Mouse (Mus musculus): ENCODE data around the gene Psapl1. TPM values are rescaled to one million over a fixed set of nuclear protein-coding genes. Genes with fewer than 3 reads are reported as not detected.

Gene Psapl1
- total and polyA plus RNA-seq, 2 experiments from 2014 or later, result not detected

- Histone ChIP-seq H3K27ac (ENCODE audit: low read depth, low read length) (no peak overlapping the region), H3K27me3 (ENCODE audit: insufficient read depth, low read length) (no peaks in the 10 kb centered on the region), H3K9me3 (ENCODE audit: low read length) (no peaks in the 10 kb centered on the region), H3K9ac (no peak overlapping the region), H3K36me3 (ENCODE audit: insufficient read depth) (no peaks in the 10 kb centered on the region), H3K4me3 (ENCODE audit: low read depth, low read length) (no peak overlapping the region), H3K4me1 (ENCODE audit: insufficient read depth) (no peaks in the 10 kb centered on the region; the same call in 1 of the 2 replicates), H3K4me2 (ENCODE audit: low read depth) (no peak overlapping the region)
- DNase-seq, result no peak
- no peak for TF ChIP-seq CTCF (IDR thresholded peaks at IDR 0.05; ENCODE audit: low read depth)
- WGBS, result 85% methylated on average over 11 of the region's 11 CpGs
- no peak for ATAC-seq
Measured at GRCm38 (mm10) chr5:36176409-36176808, 27.4 kb upstream of the Psapl1 start.

GRCm38 (mm10) chr5:36176873-36177272 lies 26.9 kb upstream of the Psapl1 start:
- no peaks in the 10 kb centered on the region for H3K9me3 ChIP-seq (ENCODE audit: low read length)
- H3K36me3 ChIP-seq (ENCODE audit: insufficient read depth), result no peaks in the 10 kb centered on the region
- ATAC-seq, result no peak
- TF ChIP-seq CTCF (IDR thresholded peaks at IDR 0.05; ENCODE audit: low read depth), result no peak
- H3K9ac ChIP-seq, result no peak overlapping the region
- no peaks in the 10 kb centered on the region; the same call in 1 of the 2 replicates for H3K4me1 ChIP-seq (ENCODE audit: insufficient read depth)
- H3K4me3 ChIP-seq (ENCODE audit: low read depth, low read length), result no peak overlapping the region
- 96% methylated on average over 4 of the region's 4 CpGs for WGBS
- DNase-seq, result no peak
- no peak overlapping the region for H3K4me2 ChIP-seq (ENCODE audit: low read depth)
- no peaks in the 10 kb centered on the region for H3K27me3 ChIP-seq (ENCODE audit: insufficient read depth, low read length)
- H3K27ac ChIP-seq (ENCODE audit: low read depth, low read length), result no peak overlapping the region

GRCm38 (mm10) chr5:36178215-36178614 lies 25.6 kb upstream of the Psapl1 start:
- no peak overlapping the region for H3K4me2 ChIP-seq (ENCODE audit: low read depth)
- DNase-seq, result no peak
- no peaks in the 10 kb centered on the region; the same call in 1 of the 2 replicates for H3K4me1 ChIP-seq (ENCODE audit: insufficient read depth)
- H3K36me3 ChIP-seq (ENCODE audit: insufficient read depth), result no peaks in the 10 kb centered on the region
- H3K9me3 ChIP-seq (ENCODE audit: low read length), result no peaks in the 10 kb centered on the region
- H3K27me3 ChIP-seq (ENCODE audit: insufficient read depth, low read length), result no peaks in the 10 kb centered on the region
- H3K9ac ChIP-seq, result no peak overlapping the region
- WGBS, result 62% methylated on average over 7 of the region's 7 CpGs
- H3K4me3 ChIP-seq (ENCODE audit: low read depth, low read length), result no peak overlapping the region
- no peak for TF ChIP-seq CTCF (IDR thresholded peaks at IDR 0.05; ENCODE audit: low read depth)
- no peak overlapping the region for H3K27ac ChIP-seq (ENCODE audit: low read depth, low read length)
- no peak for ATAC-seq

- Histone ChIP-seq H3K36me3 (ENCODE audit: insufficient read depth) (no peaks in the 10 kb centered on the region), H3K4me2 (ENCODE audit: low read depth) (no peak overlapping the region), H3K4me1 (ENCODE audit: insufficient read depth) (no peaks in the 10 kb centered on the region; the same call in 1 of the 2 replicates), H3K27ac (ENCODE audit: low read depth, low read length) (no peak overlapping the region), H3K4me3 (ENCODE audit: low read depth, low read length) (no peak overlapping the region), H3K9me3 (ENCODE audit: low read length) (no peaks in the 10 kb centered on the region), H3K27me3 (ENCODE audit: insufficient read depth, low read length) (no peaks in the 10 kb centered on the region), H3K9ac (no peak overlapping the region)
- WGBS, result 95% methylated on average over 3 of the region's 3 CpGs
- DNase-seq, result no peak
- TF ChIP-seq CTCF (IDR thresholded peaks at IDR 0.05; ENCODE audit: low read depth), result no peak
- no peak for ATAC-seq
Measured at GRCm38 (mm10) chr5:36178785-36179184, 25.0 kb upstream of the Psapl1 start.

- Histone ChIP-seq H3K9me3 (ENCODE audit: low read length) (no peaks in the 10 kb centered on the region), H3K4me1 (ENCODE audit: insufficient read depth) (no peaks in the 10 kb centered on the region; the same call in 1 of the 2 replicates), H3K27me3 (ENCODE audit: insufficient read depth, low read length) (no peaks in the 10 kb centered on the region), H3K9ac (no peak overlapping the region), H3K36me3 (ENCODE audit: insufficient read depth) (no peaks in the 10 kb centered on the region), H3K4me3 (ENCODE audit: low read depth, low read length) (no peak overlapping the region), H3K4me2 (ENCODE audit: low read depth) (no peak overlapping the region), H3K27ac (ENCODE audit: low read depth, low read length) (no peak overlapping the region)
- ATAC-seq (no peak), DNase-seq (no peak)
- no peak for TF ChIP-seq CTCF (IDR thresholded peaks at IDR 0.05; ENCODE audit: low read depth)
- WGBS, result 90% methylated on average over 5 of the region's 5 CpGs
Measured at GRCm38 (mm10) chr5:36179708-36180107, 24.1 kb upstream of the Psapl1 start.

- no peak for TF ChIP-seq CTCF (IDR thresholded peaks at IDR 0.05; ENCODE audit: low read depth)
- H3K4me3 ChIP-seq (ENCODE audit: low read depth, low read length), result no peak overlapping the region
- 77% methylated on average over 7 of the region's 7 CpGs for WGBS
- H3K27me3 ChIP-seq (ENCODE audit: insufficient read depth, low read length), result no peaks in the 10 kb centered on the region
- no peaks in the 10 kb centered on the region for H3K9me3 ChIP-seq (ENCODE audit: low read length)
- ATAC-seq (no peak), DNase-seq (no peak)
- H3K4me1 ChIP-seq (ENCODE audit: insufficient read depth), result no peaks in the 10 kb centered on the region
- H3K9ac ChIP-seq, result no peak overlapping the region
- no peak overlapping the region for H3K27ac ChIP-seq (ENCODE audit: low read depth, low read length)
- H3K36me3 ChIP-seq (ENCODE audit: insufficient read depth), result no peaks in the 10 kb centered on the region
- no peak overlapping the region for H3K4me2 ChIP-seq (ENCODE audit: low read depth)
Measured at GRCm38 (mm10) chr5:36182326-36182725, 21.5 kb upstream of the Psapl1 start.

- H3K27me3 ChIP-seq (ENCODE audit: insufficient read depth, low read length), result no peaks in the 10 kb centered on the region
- no peaks in the 10 kb centered on the region for H3K4me1 ChIP-seq (ENCODE audit: insufficient read depth)
- H3K36me3 ChIP-seq (ENCODE audit: insufficient read depth), result no peaks in the 10 kb centered on the region
- no peaks in the 10 kb centered on the region for H3K9me3 ChIP-seq (ENCODE audit: low read length)
- H3K9ac ChIP-seq, result no peak overlapping the region
- H3K4me3 ChIP-seq (ENCODE audit: low read depth, low read length), result no peak overlapping the region
- peak; percentile 41; the same call in 1 of the 2 replicates for TF ChIP-seq CTCF (IDR thresholded peaks at IDR 0.05; ENCODE audit: low read depth)
- 52% methylated on average over 8 of the region's 8 CpGs for WGBS
- ATAC-seq, result no peak
- H3K4me2 ChIP-seq (ENCODE audit: low read depth), result no peak overlapping the region
- no peak overlapping the region for H3K27ac ChIP-seq (ENCODE audit: low read depth, low read length)
- DNase-seq, result no peak
Measured at GRCm38 (mm10) chr5:36186294-36187053, 17.3 kb upstream of the Psapl1 start.

Measured in forebrain, postnatal 0 days (tissue).